Mouse (Mus musculus): ENCODE measurements around the gene Lgals3.
A peak's percentile ranks its signal among the peaks of the same experiment; 100 is the strongest.
"Not testable (repeated sequence)": the region's sequence is repeated elsewhere in the genome, so short reads cannot be mapped to it uniquely, and the experiment has no call there.

Gene Lgals3

GRCm38 (mm10) chr14:47367461-47367860 is at the start of gene Lgals3:
TSS of gene Lgals3 (plus strand) at chr14:47367751.
- no peak for DNase-seq

GRCm38 (mm10) chr14:47319362-47319761 is 48.2 kb upstream of the Lgals3 start:
- no peak for DNase-seq

- DNase-seq = not testable (repeated sequence)
Measured at GRCm38 (mm10) chr14:47321581-47321980, 46.0 kb upstream of the Lgals3 start.

- no peak for DNase-seq
Measured at GRCm38 (mm10) chr14:47325965-47326761, 41.4 kb upstream of the Lgals3 start.

GRCm38 (mm10) chr14:47327347-47327746 is 40.2 kb upstream of the Lgals3 start:
- no peak for DNase-seq

GRCm38 (mm10) chr14:47331920-47332319 is 35.6 kb upstream of the Lgals3 start:
- no peak for DNase-seq

- peak; percentile 39 to 64 for DNase-seq
Measured at GRCm38 (mm10) chr14:47334819-47335218, 32.7 kb upstream of the Lgals3 start.

GRCm38 (mm10) chr14:47335300-47335699 is 32.3 kb upstream of the Lgals3 start:
- no peak for DNase-seq

- DNase-seq = no peak
Measured at GRCm38 (mm10) chr14:47340231-47340925, 27.2 kb upstream of the Lgals3 start.

- no peak for DNase-seq
Measured at GRCm38 (mm10) chr14:47341811-47342291, 25.7 kb upstream of the Lgals3 start.

GRCm38 (mm10) chr14:47346715-47347114 is 20.8 kb upstream of the Lgals3 start:
- DNase-seq = no peak

- no peak for DNase-seq
Measured at GRCm38 (mm10) chr14:47350974-47351373, 16.6 kb upstream of the Lgals3 start.

- DNase-seq = no peak
Measured at GRCm38 (mm10) chr14:47352272-47352671, 15.3 kb upstream of the Lgals3 start.

- DNase-seq = no peak
Measured at GRCm38 (mm10) chr14:47353240-47353639, 14.3 kb upstream of the Lgals3 start.

- no peak for DNase-seq
Measured at GRCm38 (mm10) chr14:47354111-47354577, 13.4 kb upstream of the Lgals3 start.

GRCm38 (mm10) chr14:47354948-47355347 is 12.6 kb upstream of the Lgals3 start:
- DNase-seq = no peak

GRCm38 (mm10) chr14:47356622-47357021 is 10.9 kb upstream of the Lgals3 start:
- DNase-seq = no peak

GRCm38 (mm10) chr14:47359610-47360009 is 7.9 kb upstream of the Lgals3 start:
- no peak for DNase-seq

GRCm38 (mm10) chr14:47361418-47361817 is 6.1 kb upstream of the Lgals3 start:
- no peak for DNase-seq

- DNase-seq = no peak
Measured at GRCm38 (mm10) chr14:47361899-47362298, 5.7 kb upstream of the Lgals3 start.

- DNase-seq = peak in 1 of 2 experiments; percentile 17
Measured at GRCm38 (mm10) chr14:47364742-47365449, 2.7 kb upstream of the Lgals3 start.

GRCm38 (mm10) chr14:47366881-47367321 is 650 bp upstream of the Lgals3 start:
- DNase-seq = no peak

- no peak for DNase-seq
Measured at GRCm38 (mm10) chr14:47369741-47370140, 2.2 kb downstream of the Lgals3 start.

Measured in spleen, adult 18-20 months (tissue).